Comparison of ENCODE assay signal across 9 mouse cellular contexts in genomic region chr1:42491644-42492277, GRCm38 (mm10).
DNase-seq lines count a peak whose midpoint lies in the region; ATAC-seq and TF ChIP-seq lines count a peak whose summit lies in the region.
"Had no signal": no experiment of that assay in that cellular context is flagged by ENCODE, and none has a peak within 500 bp of the region (broad histone marks: within the 10 kb centered on the region; RNA-seq: fewer than 3 reads in every experiment).

No protein-coding gene starts in this region.

- H3K4me2 ChIP-seq in heart, embryonic 13.5 days: peak overlapping the region; percentile 79
- H3K4me2 ChIP-seq in limb, embryonic 12.5 days: peak overlapping the region; percentile 59

- TF ChIP-seq CTCF in gastrocnemius, adult 2 months (IDR thresholded peaks at IDR 0.05): no peak

- H3K9ac ChIP-seq in heart, embryonic 13.5 days: peak overlapping the region; percentile 80
- H3K9ac ChIP-seq in limb, embryonic 12.5 days (replicated peaks): peak overlapping the region; percentile 19

- no peaks in the 10 kb centered on the region for H3K9me3 ChIP-seq in heart, embryonic 13.5 days
- H3K9me3 ChIP-seq in limb, embryonic 12.5 days: no peaks in the 10 kb centered on the region

- H3K27me3 ChIP-seq in heart, embryonic 13.5 days (replicated peaks): peaks cover 22% of the 10 kb centered on the region
- H3K27me3 ChIP-seq in limb, embryonic 12.5 days: peaks cover 14% of the 10 kb centered on the region
- H3K27me3 ChIP-seq: CH12.LX had no signal

- H3K27ac ChIP-seq in gastrocnemius, adult 2 months: no peak overlapping the region
- H3K27ac ChIP-seq in heart, embryonic 13.5 days (replicated peaks): no peak overlapping the region
- no peak overlapping the region for H3K27ac ChIP-seq in limb, embryonic 12.5 days

- peak overlapping the region; percentile 36 for H3K4me3 ChIP-seq in gastrocnemius, adult 2 months
- H3K4me3 ChIP-seq in heart, embryonic 13.5 days: peak overlapping the region; percentile 52
- H3K4me3 ChIP-seq in limb, embryonic 12.5 days (replicated peaks): peak overlapping the region; percentile 32

- WGBS in heart, embryonic 13.5 days: 2% methylated on average over 35 of the region's 35 CpGs
- WGBS in limb, embryonic 12.5 days: 2% methylated on average over 35 of the region's 35 CpGs

- no peaks in the 10 kb centered on the region for H3K36me3 ChIP-seq in heart, embryonic 13.5 days
- H3K36me3 ChIP-seq in limb, embryonic 12.5 days: no peaks in the 10 kb centered on the region

- no peak for ATAC-seq in heart, embryonic 13.5 days (ENCODE audit: extremely low read depth, insufficient number of reproducible peaks, low FRiP score, low TSS enrichment)
- 0 out of 2 replicates have a peak, but pooled peaks have one; percentile 52 for ATAC-seq in limb, embryonic 12.5 days (ENCODE audit: insufficient number of reproducible peaks, insufficient read depth, low FRiP score, low TSS enrichment, low read depth)

- peaks cover 16% of the 10 kb centered on the region for H3K4me1 ChIP-seq in heart, embryonic 13.5 days
- H3K4me1 ChIP-seq in limb, embryonic 12.5 days (replicated peaks): peaks cover 15% of the 10 kb centered on the region

- DNase-seq in gastrocnemius, adult 2 months: no peak
- no peak for DNase-seq in gastrocnemius, postnatal 25 days
- DNase-seq in Muller cell, postnatal 12 days (ENCODE audit: inconsistent ontology term): peak; percentile 40
- DNase-seq in retina, postnatal 1 day: peak; percentile 79
- no peak for DNase-seq in adrenal gland, postnatal 36 days
- DNase-seq in lung, postnatal 14 days: no peak

- intact Hi-C loops in gastrocnemius, adult 2 months (cut with DNase I): no loop called here

Comparison
In these comparisons a context has a peak if more than half of its experiments do, and no peak if none do; other contexts are left out.
1. DNase-seq: peak in Muller cell, postnatal 12 days (single experiment) and retina, postnatal 1 day (single experiment); none in gastrocnemius, adult 2 months (single experiment), gastrocnemius, postnatal 25 days (single experiment), adrenal gland, postnatal 36 days (0 of 2) and lung, postnatal 14 days (single experiment).
2. Peak in every context shown above with its lines, with median percentiles within 50 percentile points of each other: H3K4me3 ChIP-seq.